Mouse (Mus musculus) gastrocnemius, postnatal 36 days (tissue): ENCODE measurements at regions not wholly inside any gene's neighbourhood (a gene's known extent, or its start where the extent isn't known, plus 50 kb on each side); places are given as distances from the start of the nearest gene placed in this dataset.

Experiments used
- DNase-seq, 2 experiments: peaks; one replicate each; pipeline ENCODE4 v3.0.0; 2022
- intact Hi-C: fragments of 180-260 bp; cut with DNase I; formaldehyde crosslinking; loops from one replicate; pipeline ENCODE4 v1.15.1; 2025

GRCm38 (mm10) chr3:143509531-143509930 is 627.7 kb upstream of the Pkn2 start:
- no peak for DNase-seq
- intact Hi-C loops = loop anchor here (10.0 kb wide), 1 partner anchor 695 kb away; the partner anchor contains the start of gene Lmo4

- intact Hi-C loops = loop anchor here (10.0 kb wide), 1 partner anchor 697 kb away; the partner anchor contains the start of gene Lmo4
- no peak for DNase-seq
Observed at GRCm38 (mm10) chr3:143508280-143508679, 626.5 kb upstream of the Pkn2 start.

GRCm38 (mm10) chr3:143501017-143501416 is 619.2 kb upstream of the Pkn2 start:
- DNase-seq = no peak
- intact Hi-C loops = loop anchor here (10.0 kb wide), 1 partner anchor 704 kb away; the partner anchor contains the start of gene Lmo4

DNA sequence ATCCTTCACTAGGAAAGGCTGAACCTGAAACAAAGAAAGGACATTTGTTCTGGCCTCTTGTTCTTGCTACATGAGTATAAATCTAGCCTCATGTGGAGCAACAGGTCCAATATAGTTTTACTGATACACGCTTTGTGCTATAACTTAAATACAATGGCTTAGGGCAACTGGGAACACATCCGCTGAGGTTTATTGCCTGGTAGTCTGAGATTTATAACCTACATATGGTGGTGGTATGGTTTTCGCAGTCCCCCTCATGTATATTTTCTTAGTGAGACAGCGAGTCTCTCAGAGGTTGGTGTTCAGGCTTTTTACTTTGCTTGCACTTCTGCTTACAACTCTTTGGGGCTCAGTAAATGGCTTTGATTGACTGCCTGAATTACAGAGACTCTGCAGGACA is 613.6 kb upstream of the Pkn2 start:
- intact Hi-C loops = no loop called here
- DNase-seq = no peak

DNA sequence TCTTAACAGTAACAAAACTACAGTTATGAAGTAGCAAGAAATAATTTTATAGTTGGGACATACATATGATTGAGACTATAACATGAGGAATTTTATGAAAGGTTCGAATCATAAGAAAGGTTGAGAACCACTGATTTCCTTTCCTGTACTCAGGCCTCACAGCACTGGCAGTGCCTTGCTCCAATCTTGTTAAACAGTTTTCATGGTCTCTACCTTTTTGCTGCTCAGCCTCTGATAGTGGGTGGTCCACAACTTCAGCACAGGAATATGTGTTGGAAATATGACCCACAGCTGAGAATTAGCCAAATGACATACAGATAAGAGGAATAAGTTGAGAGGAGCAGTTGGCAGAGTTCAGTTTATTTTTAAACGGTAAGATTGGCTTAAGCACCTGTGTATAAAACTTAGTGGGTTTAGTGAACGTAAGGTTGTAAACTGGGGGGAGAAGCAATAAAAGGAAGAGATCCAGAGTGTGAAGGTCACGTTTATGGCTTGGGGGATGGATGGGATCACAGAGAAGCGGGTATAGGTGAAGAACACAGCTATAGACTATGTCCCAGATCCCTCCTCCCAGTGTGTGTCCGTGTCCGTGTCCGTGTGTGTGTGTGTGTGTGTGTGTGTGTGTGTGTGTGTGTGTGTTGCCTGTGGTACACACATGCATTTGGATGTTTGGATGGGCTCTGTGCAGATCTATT is 596.3 kb upstream of the Pkn2 start:
- no peak for DNase-seq
- intact Hi-C loops = no loop called here

DNA sequence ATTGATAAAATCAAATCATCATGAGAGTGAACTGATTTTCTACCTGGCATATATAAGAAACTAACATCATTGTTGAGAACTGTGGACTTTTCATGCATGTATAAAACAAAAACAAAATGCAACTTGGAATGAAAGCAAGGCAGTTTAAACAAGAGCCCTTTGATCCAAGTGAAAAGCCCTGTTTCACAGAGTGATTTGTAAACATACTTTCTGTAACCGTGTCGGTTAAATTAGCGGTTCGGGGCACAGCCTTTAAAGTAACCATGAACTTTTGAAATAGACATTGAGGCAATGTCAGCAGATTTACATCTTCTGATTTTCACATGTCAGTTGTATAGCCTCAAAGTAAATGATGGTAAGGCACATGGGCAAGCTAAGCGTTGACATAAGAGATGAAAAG is 593.7 kb upstream of the Pkn2 start:
- intact Hi-C loops = no loop called here
- no peak for DNase-seq

GRCm38 (mm10) chr3:143447005-143447709 is 565.4 kb upstream of the Pkn2 start:
- intact Hi-C loops = no loop called here
- no peak for DNase-seq

DNA sequence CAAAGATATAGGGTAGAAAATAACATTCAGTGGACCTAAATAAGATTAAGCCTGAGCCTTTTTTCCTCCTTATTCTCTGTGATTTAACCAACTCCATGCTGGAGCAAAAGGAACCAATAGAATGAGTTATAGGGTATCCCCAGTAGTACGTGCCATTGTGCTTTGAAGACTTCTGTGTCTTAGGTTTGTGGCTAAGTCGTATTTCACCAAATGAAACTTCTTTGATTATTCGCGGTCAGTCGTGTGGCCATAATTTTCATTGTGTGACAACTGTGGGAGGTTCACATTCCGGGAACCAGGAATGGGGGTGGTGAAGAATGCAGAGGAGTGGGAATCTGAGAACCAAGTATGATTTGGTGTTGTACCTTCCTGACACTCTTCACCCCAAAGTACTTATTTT is 535.6 kb upstream of the Pkn2 start:
- DNase-seq = no peak
- intact Hi-C loops = no loop called here

- no peak for DNase-seq
- intact Hi-C loops = no loop called here
Observed at GRCm38 (mm10) chr3:143411655-143412054, 529.9 kb upstream of the Pkn2 start.

DNA sequence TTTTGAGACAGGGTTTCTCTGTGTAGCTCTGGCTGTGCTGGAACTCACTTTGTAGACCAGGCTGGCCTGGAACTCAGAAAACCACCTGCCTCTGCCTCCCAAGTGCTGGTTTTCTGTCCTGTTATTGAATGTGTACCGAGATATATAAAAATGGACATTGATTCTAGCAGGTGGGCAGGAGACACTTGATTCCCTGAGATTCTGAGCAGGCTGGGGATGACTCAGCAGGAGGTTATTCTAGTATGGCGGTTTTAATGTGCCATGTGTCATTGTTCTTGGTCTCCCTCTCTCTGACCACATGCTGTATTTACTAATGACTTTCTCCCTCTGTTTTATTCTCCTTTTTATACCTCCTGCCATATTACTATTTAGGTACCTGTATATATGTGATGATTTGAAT is 517.2 kb upstream of the Pkn2 start:
- DNase-seq = no peak
- intact Hi-C loops = no loop called here

- intact Hi-C loops = no loop called here
- no peak for DNase-seq
Observed at GRCm38 (mm10) chr3:143384357-143384756, 502.6 kb upstream of the Pkn2 start.

GRCm38 (mm10) chr3:143379193-143379592 is 497.4 kb upstream of the Pkn2 start:
- peak; percentile 25 to 31 for DNase-seq
- intact Hi-C loops = no loop called here

GRCm38 (mm10) chr3:143377446-143377845 is 495.6 kb upstream of the Pkn2 start:
- intact Hi-C loops = no loop called here
- DNase-seq = no peak

- intact Hi-C loops = no loop called here
Observed at GRCm38 (mm10) chr3:143375527-143376061, 493.8 kb upstream of the Pkn2 start.

GRCm38 (mm10) chr3:143373501-143373900 is 491.7 kb upstream of the Pkn2 start:
- no peak for DNase-seq
- intact Hi-C loops = no loop called here

More at GRCm38 (mm10) chr3:143375527-143376061, 493.8 kb upstream of the Pkn2 start:
- DNase-seq = no peak

DNA sequence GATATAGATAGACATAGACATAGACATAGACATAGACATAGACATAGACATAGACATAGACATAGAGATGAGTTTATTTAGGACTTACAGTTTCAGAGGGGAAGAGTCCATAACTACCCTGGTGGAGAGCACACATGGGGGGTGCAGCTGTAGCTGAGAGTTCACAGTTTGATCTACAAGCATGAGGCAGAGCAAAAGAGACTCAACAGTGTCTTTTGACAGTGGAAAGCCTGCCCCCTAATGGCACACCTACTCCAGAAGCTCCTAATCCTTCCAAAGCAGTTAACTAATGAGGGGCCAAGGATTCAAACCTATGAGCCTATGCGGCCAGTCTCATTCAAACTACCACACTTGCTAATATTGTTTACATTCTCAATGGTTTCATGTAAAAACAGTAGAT is 487.2 kb upstream of the Pkn2 start:
- DNase-seq = no peak
- intact Hi-C loops = no loop called here

DNA sequence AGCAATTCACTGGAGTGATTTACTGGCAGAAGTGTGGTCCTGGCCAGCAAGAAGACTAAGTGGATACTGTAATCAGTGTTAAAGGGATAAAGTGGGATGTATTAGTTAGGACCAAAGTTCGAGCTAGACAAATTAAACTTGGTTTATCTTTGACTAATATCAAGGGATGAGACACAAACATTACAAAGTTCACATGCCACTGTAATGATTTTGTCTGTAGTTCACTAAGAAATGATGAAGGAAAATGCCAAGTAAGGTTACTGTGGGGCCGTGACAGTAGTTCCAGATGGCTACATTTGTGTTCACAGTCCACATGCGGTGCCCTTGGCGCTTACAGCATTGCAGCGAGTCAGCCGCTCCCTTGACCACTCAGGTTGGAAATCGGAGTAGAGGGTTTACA is 458.2 kb upstream of the Pkn2 start:
- DNase-seq = no peak
- intact Hi-C loops = no loop called here

- no peak for DNase-seq
- intact Hi-C loops = no loop called here
Observed at GRCm38 (mm10) chr3:143333339-143333738, 451.5 kb upstream of the Pkn2 start.

DNA sequence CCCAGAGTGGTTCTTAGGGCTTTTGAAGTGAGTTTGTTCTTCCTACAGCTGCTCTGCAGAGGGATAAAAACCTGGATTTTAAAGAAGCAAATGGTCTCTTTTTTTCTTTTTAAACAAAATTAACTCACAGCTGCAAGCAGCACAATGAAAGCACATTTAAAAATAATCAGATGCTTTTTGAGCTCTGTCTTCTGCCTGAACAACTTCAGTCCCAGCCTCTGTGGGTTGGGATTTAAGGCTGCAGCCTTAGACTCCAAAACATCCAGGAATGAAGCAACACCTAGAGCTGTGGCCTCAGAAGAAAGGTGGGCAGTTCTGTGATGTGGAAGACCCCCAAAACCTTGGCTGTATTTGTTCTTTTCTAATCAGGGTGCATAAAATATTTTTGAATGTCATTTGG is 446.7 kb upstream of the Pkn2 start:
- no peak for DNase-seq
- intact Hi-C loops = no loop called here

DNA sequence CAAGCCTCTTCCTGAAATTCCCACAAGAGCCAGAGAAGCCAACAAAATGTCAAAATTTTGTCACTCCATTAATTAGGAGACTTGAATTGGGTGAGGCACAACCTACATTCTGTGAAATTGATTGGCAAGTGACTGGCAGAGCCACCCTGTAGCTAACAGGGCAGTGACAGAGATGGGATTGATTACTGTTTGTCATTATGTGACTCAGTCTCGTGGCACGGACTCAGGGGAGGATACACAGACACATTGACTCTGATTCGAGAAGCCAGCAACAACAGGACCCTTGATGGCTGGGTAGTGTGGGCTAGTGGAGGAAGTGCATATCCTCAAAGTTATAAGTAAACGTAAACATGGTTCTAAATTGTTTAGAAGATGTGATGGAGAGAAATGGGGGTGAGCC is 445.8 kb upstream of the Pkn2 start:
- intact Hi-C loops = no loop called here
- no peak for DNase-seq

- intact Hi-C loops = no loop called here
- no peak for DNase-seq
Observed at GRCm38 (mm10) chr3:143316457-143316856, 434.7 kb upstream of the Pkn2 start.

DNA sequence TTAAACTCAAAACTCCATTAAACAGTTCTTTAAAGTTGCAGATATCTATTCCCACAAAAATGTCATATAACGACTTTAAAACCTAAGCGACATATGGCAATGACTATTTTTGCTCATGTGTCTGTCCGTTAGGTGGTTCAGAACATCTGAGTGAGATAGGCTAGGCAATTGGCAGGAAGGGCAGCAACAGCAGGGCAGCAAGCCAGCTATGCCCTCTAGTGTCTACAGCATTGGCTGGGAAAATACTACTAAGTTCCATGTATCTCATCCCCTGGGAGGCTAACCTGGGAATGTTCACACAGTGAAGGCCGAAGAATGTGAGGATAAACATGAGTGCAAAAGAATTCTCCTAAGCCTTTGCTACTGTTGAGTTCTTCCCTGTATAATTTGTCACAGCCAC is 410.0 kb upstream of the Pkn2 start:
- intact Hi-C loops = no loop called here
- no peak for DNase-seq
